Mouse (Mus musculus): Measurements from ENCODE around the gene Akap7.
"Not testable (repeated sequence)": the region's sequence is repeated elsewhere in the genome, so short reads cannot be mapped to it uniquely, and the experiment has no call there.

Akap7 gene

DNA sequence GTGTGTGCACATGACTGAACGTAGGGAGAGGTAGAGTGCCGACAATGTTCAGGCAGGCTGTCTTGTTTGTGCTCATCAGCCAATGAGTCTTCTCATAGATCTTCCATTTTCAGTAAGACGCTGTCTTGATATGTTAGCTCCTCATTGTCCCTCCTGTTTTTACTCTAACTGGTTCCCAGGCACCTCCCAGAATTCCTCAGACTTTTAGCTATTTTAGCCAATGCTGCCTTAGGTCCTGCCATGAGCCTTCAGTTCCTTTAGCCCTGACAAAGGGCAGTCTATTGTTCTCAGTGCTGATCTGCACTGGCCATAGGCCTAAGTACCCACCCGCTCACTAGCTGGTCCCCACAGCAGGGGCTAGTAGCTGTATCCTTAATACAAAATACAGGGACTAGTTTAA, 122.0 kb downstream of the Akap7 start:
- Histone ChIP-seq H3K27me3 (ENCODE audit: insufficient read depth, low read length) (no peaks in the 10 kb centered on the region), H3K4me1 (replicated peaks; ENCODE audit: low read depth, low read length) (peaks cover 41% of the 10 kb centered on the region), H3K4me3 (replicated peaks; ENCODE audit: low read length) (peak overlapping the region; percentile 46), H3K36me3 (ENCODE audit: insufficient read depth, low read length) (no peaks in the 10 kb centered on the region; the same call in 1 of the 2 replicates), H3K9me3 (ENCODE audit: low read length) (peaks cover 4% of the 10 kb centered on the region)
- TF ChIP-seq POU5F1 (IDR thresholded peaks at IDR 0.05; ENCODE audit: borderline replicate concordance, low read length) (no peak), CTCF (conservative IDR thresholded peaks at IDR 0.05; ENCODE audit: low read length) (no peak), NANOG (IDR thresholded peaks at IDR 0.05; ENCODE audit: borderline replicate concordance, low read length) (no peak)

DNA sequence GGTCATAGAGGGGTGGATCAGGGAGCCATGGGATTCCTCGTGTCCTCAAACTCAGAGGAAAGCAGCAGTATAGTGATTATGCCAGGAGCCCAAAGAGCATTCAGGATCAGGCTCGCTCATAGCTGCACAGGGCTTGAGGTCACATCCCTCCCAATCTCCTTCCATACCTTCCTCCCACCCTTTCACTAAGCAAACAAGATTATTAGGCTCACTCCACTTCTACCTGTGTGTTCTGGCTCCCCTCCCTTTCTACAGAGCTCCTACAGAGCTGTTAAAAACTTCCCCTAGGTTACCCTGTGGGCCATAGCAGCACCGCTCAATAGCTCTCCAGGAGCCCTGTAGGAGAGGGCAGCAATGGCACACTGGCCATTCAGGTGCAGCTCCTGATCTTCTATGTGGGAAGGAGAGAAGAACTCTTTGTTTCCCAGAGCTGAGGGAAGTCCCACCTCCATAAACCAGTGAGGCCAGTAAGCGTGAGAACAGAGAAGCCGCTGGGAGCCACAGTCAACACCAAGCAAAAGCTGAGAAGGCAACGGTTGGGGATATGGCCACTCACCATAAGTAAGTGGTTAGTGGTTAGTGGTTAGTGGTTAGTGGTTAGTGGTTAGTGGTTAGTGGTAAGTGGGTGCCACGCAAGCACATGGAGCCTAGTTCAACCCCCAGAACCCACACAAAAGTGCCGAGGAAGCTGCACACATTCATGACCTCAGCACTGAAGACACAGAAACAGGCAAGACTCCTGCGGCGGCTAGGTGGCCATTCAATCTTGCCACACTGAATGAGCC, 122.7 kb downstream of the Akap7 start:
- H3K4me3 ChIP-seq (replicated peaks; ENCODE audit: low read length) = peak overlapping the region; percentile 33; the same call in 1 of the 2 replicates
- H3K4me1 ChIP-seq (replicated peaks; ENCODE audit: low read depth, low read length) = peaks cover 35% of the 10 kb centered on the region
- H3K9me3 ChIP-seq (ENCODE audit: low read length) = peaks cover 4% of the 10 kb centered on the region
- TF ChIP-seq POU5F1 (IDR thresholded peaks at IDR 0.05; ENCODE audit: borderline replicate concordance, low read length) (no peak), NANOG (IDR thresholded peaks at IDR 0.05; ENCODE audit: borderline replicate concordance, low read length) (no peak), CTCF (conservative IDR thresholded peaks at IDR 0.05; ENCODE audit: low read length) (no peak)
- no peaks in the 10 kb centered on the region for H3K27me3 ChIP-seq (ENCODE audit: insufficient read depth, low read length)
- no peaks in the 10 kb centered on the region; the same call in 1 of the 2 replicates for H3K36me3 ChIP-seq (ENCODE audit: insufficient read depth, low read length)

GRCm38 (mm10) chr10:25183271-25183670, 124.4 kb downstream of the Akap7 start:
- Histone ChIP-seq H3K4me3 (replicated peaks; ENCODE audit: low read length) (no peak overlapping the region), H3K9me3 (ENCODE audit: low read length) (peaks cover under 1% of the 10 kb centered on the region), H3K36me3 (ENCODE audit: insufficient read depth, low read length) (no peaks in the 10 kb centered on the region; the same call in 1 of the 2 replicates), H3K27me3 (ENCODE audit: insufficient read depth, low read length) (no peaks in the 10 kb centered on the region), H3K4me1 (replicated peaks; ENCODE audit: low read depth, low read length) (peaks cover 29% of the 10 kb centered on the region)
- TF ChIP-seq CTCF (conservative IDR thresholded peaks at IDR 0.05; ENCODE audit: low read length) (no peak), POU5F1 (IDR thresholded peaks at IDR 0.05; ENCODE audit: borderline replicate concordance, low read length) (no peak), NANOG (IDR thresholded peaks at IDR 0.05; ENCODE audit: borderline replicate concordance, low read length) (no peak)

- no peaks in the 10 kb centered on the region; the same call in 1 of the 2 replicates for H3K36me3 ChIP-seq (ENCODE audit: insufficient read depth, low read length)
- H3K4me1 ChIP-seq (replicated peaks; ENCODE audit: low read depth, low read length) = no peaks in the 10 kb centered on the region
- H3K4me3 ChIP-seq (replicated peaks; ENCODE audit: low read length) = no peak overlapping the region
- TF ChIP-seq POU5F1 (IDR thresholded peaks at IDR 0.05; ENCODE audit: borderline replicate concordance, low read length) (no peak), CTCF (conservative IDR thresholded peaks at IDR 0.05; ENCODE audit: low read length) (no peak), NANOG (IDR thresholded peaks at IDR 0.05; ENCODE audit: borderline replicate concordance, low read length) (no peak)
- no peaks in the 10 kb centered on the region for H3K9me3 ChIP-seq (ENCODE audit: low read length)
- no peaks in the 10 kb centered on the region for H3K27me3 ChIP-seq (ENCODE audit: insufficient read depth, low read length)
Observed at GRCm38 (mm10) chr10:25179030-25179429, 128.6 kb downstream of the Akap7 start.

DNA sequence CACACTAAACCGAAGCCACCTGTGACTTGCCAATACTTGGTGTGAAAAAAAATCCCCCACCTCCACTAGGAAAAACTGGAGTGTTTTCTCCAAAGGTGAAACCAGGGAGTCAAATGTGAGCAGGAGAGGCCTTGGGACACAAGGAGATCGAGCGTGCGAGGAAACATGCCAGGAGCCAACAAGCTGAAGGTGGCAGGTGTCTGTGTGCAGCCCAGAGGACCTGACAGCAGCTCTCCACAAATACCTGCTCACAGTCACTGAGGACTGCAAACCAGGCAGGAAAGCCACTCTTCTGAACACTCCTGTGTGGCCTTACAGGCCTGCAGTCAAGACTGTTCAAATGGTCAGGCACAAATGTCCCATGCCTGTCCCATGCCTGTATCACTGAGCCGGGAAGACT, 130.4 kb downstream of the Akap7 start:
- Histone ChIP-seq H3K4me3 (replicated peaks; ENCODE audit: low read length) (no peak overlapping the region), H3K36me3 (ENCODE audit: insufficient read depth, low read length) (no peaks in the 10 kb centered on the region), H3K4me1 (replicated peaks; ENCODE audit: low read depth, low read length) (no peaks in the 10 kb centered on the region), H3K27me3 (ENCODE audit: insufficient read depth, low read length) (no peaks in the 10 kb centered on the region), H3K9me3 (ENCODE audit: low read length) (no peaks in the 10 kb centered on the region)
- no peak for TF ChIP-seq CTCF (conservative IDR thresholded peaks at IDR 0.05; ENCODE audit: low read length)
- TF ChIP-seq NANOG (IDR thresholded peaks at IDR 0.05; ENCODE audit: borderline replicate concordance, low read length) = no peak
- no peak for TF ChIP-seq POU5F1 (IDR thresholded peaks at IDR 0.05; ENCODE audit: borderline replicate concordance, low read length)

GRCm38 (mm10) chr10:25174872-25175271, 132.8 kb downstream of the Akap7 start:
- Histone ChIP-seq H3K27me3 (ENCODE audit: insufficient read depth, low read length) (no peaks in the 10 kb centered on the region), H3K4me3 (replicated peaks; ENCODE audit: low read length) (no peak overlapping the region), H3K9me3 (ENCODE audit: low read length) (peaks cover 7% of the 10 kb centered on the region), H3K36me3 (ENCODE audit: insufficient read depth, low read length) (peaks cover 3% of the 10 kb centered on the region; the same call in 1 of the 2 replicates), H3K4me1 (replicated peaks; ENCODE audit: low read depth, low read length) (0 out of 2 replicates have a peak, but pooled peaks cover 3% of the 10 kb centered on the region)
- TF ChIP-seq POU5F1 (IDR thresholded peaks at IDR 0.05; ENCODE audit: borderline replicate concordance, low read length) (no peak), NANOG (IDR thresholded peaks at IDR 0.05; ENCODE audit: borderline replicate concordance, low read length) (no peak), CTCF (conservative IDR thresholded peaks at IDR 0.05; ENCODE audit: low read length) (no peak)

DNA sequence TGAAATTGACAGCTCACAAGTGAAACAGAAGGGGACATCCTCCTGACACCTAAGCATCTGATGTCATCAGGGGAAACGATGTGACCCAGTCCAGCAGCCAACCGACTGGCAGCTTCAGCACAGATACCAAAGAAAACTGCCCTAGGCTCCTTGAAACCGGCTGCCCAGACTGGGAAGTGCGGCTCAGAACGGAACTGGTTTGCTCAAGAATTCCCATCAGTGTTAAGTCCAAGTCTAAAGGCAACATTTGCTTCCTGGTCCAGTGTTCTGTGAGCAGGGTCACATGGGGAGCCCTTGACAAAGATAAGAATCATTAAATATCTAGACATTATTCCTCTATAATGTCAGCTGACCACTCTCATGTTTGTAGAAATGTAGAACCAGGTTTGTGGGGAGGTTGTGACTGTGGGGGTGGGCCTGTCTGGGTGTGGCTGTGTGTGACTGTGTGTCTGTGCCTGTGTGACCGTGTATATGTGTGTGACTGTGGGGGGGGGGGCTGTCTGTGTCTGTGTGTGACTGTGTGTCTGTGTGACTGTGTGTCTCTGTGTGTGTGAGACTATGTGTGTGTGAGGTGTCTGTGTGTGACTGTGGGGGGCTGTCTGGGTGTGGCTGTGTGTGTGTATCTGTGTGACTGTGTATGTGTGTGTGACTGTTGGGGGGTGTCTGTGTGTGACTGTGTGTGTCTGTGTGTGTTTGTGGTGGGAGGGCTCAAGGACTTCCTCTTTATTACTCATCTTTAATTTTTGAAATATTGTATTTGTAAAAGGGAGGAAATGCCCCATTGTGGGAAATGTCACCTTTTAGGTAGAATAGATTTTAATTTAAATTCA, 140.1 kb downstream of the Akap7 start:
- Histone ChIP-seq H3K36me3 (ENCODE audit: insufficient read depth, low read length) (peaks cover 4% of the 10 kb centered on the region; the same call in 1 of the 2 replicates), H3K9me3 (ENCODE audit: low read length) (peaks cover 7% of the 10 kb centered on the region), H3K4me1 (replicated peaks; ENCODE audit: low read depth, low read length) (peaks cover 7% of the 10 kb centered on the region; the same call in 1 of the 2 replicates), H3K27me3 (ENCODE audit: insufficient read depth, low read length) (no peaks in the 10 kb centered on the region), H3K4me3 (replicated peaks; ENCODE audit: low read length) (no peak overlapping the region)
- no peak for TF ChIP-seq POU5F1 (IDR thresholded peaks at IDR 0.05; ENCODE audit: borderline replicate concordance, low read length)

GRCm38 (mm10) chr10:25163510-25163909, 144.2 kb downstream of the Akap7 start:
- H3K36me3 ChIP-seq (ENCODE audit: insufficient read depth, low read length); H3K4me3 ChIP-seq (replicated peaks; ENCODE audit: low read length); H3K27me3 ChIP-seq (ENCODE audit: insufficient read depth, low read length); H3K9me3 ChIP-seq (ENCODE audit: low read length); H3K4me1 ChIP-seq (replicated peaks; ENCODE audit: low read depth, low read length): not testable (repeated sequence)
